Comparison of ENCODE assay signal across 8 mouse cellular contexts in the genomic region with DNA sequence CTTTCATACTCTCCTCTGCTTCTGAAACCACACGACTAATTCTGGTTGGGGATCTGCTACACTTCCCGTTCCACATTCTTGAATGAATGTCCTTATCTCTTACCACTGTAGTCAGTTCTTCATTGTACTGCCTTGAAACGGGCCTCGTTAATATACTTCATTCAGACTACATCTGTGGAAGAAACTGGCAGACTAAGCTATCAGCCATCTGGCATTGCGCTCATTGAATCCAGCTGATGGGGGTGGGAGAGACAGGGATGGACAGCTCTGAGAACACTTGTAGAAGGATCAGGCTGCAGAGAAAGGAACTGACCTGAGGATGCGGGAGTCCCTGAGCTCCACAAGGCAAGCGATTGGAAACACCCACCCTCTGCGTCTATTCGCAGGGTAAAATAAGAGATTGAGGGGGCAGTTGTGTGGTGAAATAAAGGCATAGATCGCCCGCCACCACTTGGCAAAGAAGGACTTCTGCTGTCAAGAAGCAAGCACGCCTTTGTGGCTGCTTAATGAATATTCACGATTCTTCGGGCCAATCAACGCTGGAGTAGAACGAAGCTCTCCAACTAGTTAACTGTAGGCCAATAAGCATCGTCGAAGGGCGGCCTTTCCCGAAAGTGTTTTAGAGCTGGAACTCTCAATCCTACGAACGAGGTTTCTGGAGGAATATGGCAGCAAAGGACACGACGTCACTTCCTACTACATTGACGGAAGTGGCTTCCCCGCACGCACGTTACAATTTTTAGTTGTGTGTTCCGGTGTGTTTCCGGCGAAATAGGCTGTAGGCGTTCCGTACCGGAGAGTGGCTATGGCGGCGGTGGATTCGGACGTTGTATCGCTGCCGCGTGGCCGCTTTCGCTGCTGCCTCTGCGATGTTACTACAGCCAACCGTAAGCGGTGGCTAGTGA. TPM values are rescaled to one million over a fixed set of nuclear protein-coding genes. Genes with fewer than 3 reads are reported as not detected.
DNase-seq lines count a peak whose midpoint lies in the region; ATAC-seq and TF ChIP-seq lines count a peak whose summit lies in the region.

TSS of gene Tut1 (plus strand) at position 713 of the 905 bp plus-strand sequence.

- intact Hi-C loops in heart, adult 2 months (cut with DNase I) = loop anchor here (1.0 to 5.0 kb wide), 2 partner anchors 12 to 56 kb away; partner anchors contain the start of genes Ganab and Mta2

- peaks cover 72% of the 10 kb centered on the region for H3K36me3 ChIP-seq in embryonic facial prominence, embryonic 14.5 days (ENCODE audit: control insufficient read depth, insufficient read depth, low read length)
- H3K36me3 ChIP-seq in heart, adult 2 months (ENCODE audit: control insufficient read depth, insufficient read depth, low read length) = no peaks in the 10 kb centered on the region
- peaks cover 70% of the 10 kb centered on the region for H3K36me3 ChIP-seq in limb, embryonic 13.5 days
- H3K36me3 ChIP-seq in midbrain, embryonic 16.5 days (ENCODE audit: control insufficient read depth, insufficient read depth, low read length) = peaks cover 29% of the 10 kb centered on the region

- H3K27ac ChIP-seq in embryonic facial prominence, embryonic 14.5 days (replicated peaks; ENCODE audit: low read depth, low read length) = peak within 1 kb of the TSS; percentile 76
- H3K27ac ChIP-seq in heart, adult 2 months = peak within 1 kb of the TSS; percentile 75
- peak within 1 kb of the TSS; percentile 74 for H3K27ac ChIP-seq in limb, embryonic 13.5 days
- H3K27ac ChIP-seq in midbrain, embryonic 16.5 days (ENCODE audit: low read length) = peak within 1 kb of the TSS; percentile 79

- peak; percentile 99 for DNase-seq in 3T3-L1 (ENCODE audit: low read depth, low spot score)
- peak; percentile 52 to 81 for DNase-seq in adrenal gland, postnatal 4 days (ENCODE audit: low spot score in 2 of 2)
- DNase-seq in embryonic facial prominence, embryonic 14.5 days (ENCODE audit: low spot score) = peak; percentile 99
- peak; percentile 89 to 93 for DNase-seq in heart, adult 2 months
- DNase-seq in kidney, adult 8-10 months = peak; percentile 96 to 97
- DNase-seq in spleen, postnatal 10 days (ENCODE audit: low spot score in 2 of 2) = peak; percentile 87 to 88

- H3K9me3 ChIP-seq in embryonic facial prominence, embryonic 14.5 days (ENCODE audit: control insufficient read depth, low read length) = no peaks in the 10 kb centered on the region
- no peaks in the 10 kb centered on the region for H3K9me3 ChIP-seq in limb, embryonic 13.5 days
- no peaks in the 10 kb centered on the region for H3K9me3 ChIP-seq in midbrain, embryonic 16.5 days (replicated peaks; ENCODE audit: control insufficient read depth, low read length, poor library complexity, severe bottlenecking)

- peak; percentile 97 for ATAC-seq in embryonic facial prominence, embryonic 14.5 days (ENCODE audit: low read depth)
- peak; percentile 96 for ATAC-seq in limb, embryonic 13.5 days (ENCODE audit: low FRiP score, low read depth)
- ATAC-seq in midbrain, embryonic 16.5 days = peak; percentile 95

- TF ChIP-seq CTCF in heart, adult 2 months (IDR thresholded peaks at IDR 0.05) = peak; percentile 17; the same call in 1 of the 2 replicates

- H3K4me3 ChIP-seq in embryonic facial prominence, embryonic 14.5 days (ENCODE audit: low read depth, low read length) = peak within 1 kb of the TSS; percentile 70
- H3K4me3 ChIP-seq in heart, adult 2 months = peak within 1 kb of the TSS; percentile 95
- peak within 1 kb of the TSS; percentile 85 for H3K4me3 ChIP-seq in limb, embryonic 13.5 days
- peak within 1 kb of the TSS; percentile 72 for H3K4me3 ChIP-seq in midbrain, embryonic 16.5 days (ENCODE audit: low read depth, low read length)

- peak within 1 kb of the TSS; percentile 73 for H3K9ac ChIP-seq in embryonic facial prominence, embryonic 14.5 days (ENCODE audit: low read depth, low read length)
- peak within 1 kb of the TSS; percentile 82 for H3K9ac ChIP-seq in heart, adult 2 months (ENCODE audit: low read depth, low read length)
- peak within 1 kb of the TSS; percentile 77 for H3K9ac ChIP-seq in limb, embryonic 13.5 days
- peak within 1 kb of the TSS; percentile 75 for H3K9ac ChIP-seq in midbrain, embryonic 16.5 days (ENCODE audit: low read depth, low read length)

- peak; percentile 91 for TF ChIP-seq EP300 in heart, adult 2 months (IDR thresholded peaks at IDR 0.05; ENCODE audit: insufficient read depth, low read depth, low read length)

- TF ChIP-seq POLR2A in heart, adult 2 months (IDR thresholded peaks at IDR 0.05; ENCODE audit: insufficient read depth, low read depth, low read length) = peak; percentile 84

- no peaks in the 10 kb centered on the region; the same call in 1 of the 2 replicates for H3K4me1 ChIP-seq in embryonic facial prominence, embryonic 14.5 days (ENCODE audit: control insufficient read depth, insufficient read depth, low read length)
- H3K4me1 ChIP-seq in heart, adult 2 months (ENCODE audit: control insufficient read depth, insufficient read depth, low read length) = peaks cover 4% of the 10 kb centered on the region
- peaks cover 26% of the 10 kb centered on the region for H3K4me1 ChIP-seq in limb, embryonic 13.5 days
- peaks cover 19% of the 10 kb centered on the region for H3K4me1 ChIP-seq in midbrain, embryonic 16.5 days (ENCODE audit: control insufficient read depth, insufficient read depth, low read length)

- H3K79me2 ChIP-seq in heart, adult 2 months (replicated peaks; ENCODE audit: control insufficient read depth, insufficient read depth, low read length) = peaks cover 3% of the 10 kb centered on the region; the same call in 1 of the 2 replicates

- no peaks in the 10 kb centered on the region for H3K27me3 ChIP-seq in embryonic facial prominence, embryonic 14.5 days (replicated peaks; ENCODE audit: control insufficient read depth, insufficient read depth, low read length)
- H3K27me3 ChIP-seq in heart, adult 2 months (ENCODE audit: control insufficient read depth, insufficient read depth, low read length) = no peaks in the 10 kb centered on the region
- H3K27me3 ChIP-seq in limb, embryonic 13.5 days = no peaks in the 10 kb centered on the region
- H3K27me3 ChIP-seq in midbrain, embryonic 16.5 days (ENCODE audit: control insufficient read depth, insufficient read depth, low read depth, low read length) = no peaks in the 10 kb centered on the region

- H3K4me2 ChIP-seq in embryonic facial prominence, embryonic 14.5 days (ENCODE audit: low read depth, low read length) = peak within 1 kb of the TSS; percentile 84
- peak within 1 kb of the TSS; percentile 89 for H3K4me2 ChIP-seq in limb, embryonic 13.5 days (replicated peaks)
- H3K4me2 ChIP-seq in midbrain, embryonic 16.5 days (ENCODE audit: low read length) = peak within 1 kb of the TSS; percentile 83

- WGBS in embryonic facial prominence, embryonic 14.5 days = 3% methylated on average over 46 of the region's 46 CpGs
- under 1% methylated on average over 46 of the region's 46 CpGs for WGBS in heart, adult 2 months
- 4% methylated on average over 46 of the region's 46 CpGs for WGBS in limb, embryonic 13.5 days
- 1% methylated on average over 46 of the region's 46 CpGs for WGBS in midbrain, embryonic 16.5 days

RNA-seq across cellular contexts. Expression of gene Tut1, which starts in this region (rescaled TPM):
- 10 to 100 TPM; 23.2 to 26.9 TPM for total RNA-seq in adrenal gland, postnatal 4 days (2021)
- polyA plus RNA-seq in embryonic facial prominence, embryonic 14.5 days (2014; fragmentation: Nextera tagmentation; extraction: Ambion mirVana) = 24.7 and 27.8 TPM in 2 replicates
- 1 to 10 TPM; 8.5 to 9.4 TPM for total RNA-seq in heart, adult 2 months (2021)
- 7.2 and 10.6 TPM in 2 replicates for polyA plus RNA-seq in heart, adult 2 months (2012; rRNA removed)
- polyA plus RNA-seq in limb, embryonic 13.5 days (2015; fragmentation: Nextera tagmentation; extraction: Ambion mirVana) = 35.6 and 36.5 TPM in 2 replicates
- polyA plus RNA-seq in midbrain, embryonic 16.5 days (2015; fragmentation: Nextera tagmentation; extraction: Ambion mirVana) = 25.6 and 26.2 TPM in 2 replicates

Comparison
In these comparisons a context has a peak if more than half of its experiments do, and no peak if none do; other contexts are left out.
1. Peak in every context shown above with its lines: DNase-seq, ATAC-seq, H3K4me3 ChIP-seq and H3K27ac ChIP-seq.